Mouse (Mus musculus): ENCODE data around the gene Fam104a.

- no peak for TF ChIP-seq GATA1 (IDR thresholded peaks at IDR 0.05; ENCODE audit: borderline replicate concordance, low read length)
- no peak for TF ChIP-seq FLI1 (IDR thresholded peaks at IDR 0.05; ENCODE audit: low read length)
Observed at GRCm38 (mm10) chr11:113651206-113651906, 32.6 kb downstream of the Fam104a start.
